Mouse (Mus musculus) cerebellum, postnatal 14 days (tissue): ENCODE results near the gene Msantd4.
"Not testable (repeated sequence)": the region's sequence is repeated elsewhere in the genome, so short reads cannot be mapped to it uniquely, and the experiment has no call there.

Source experiments
- DNase-seq, 2 experiments: peaks; one replicate each; pipeline ENCODE4 v3.0.0; 2021; ENCODE audit warnings: mixed read lengths in 2 of 2

Gene Msantd4

DNA sequence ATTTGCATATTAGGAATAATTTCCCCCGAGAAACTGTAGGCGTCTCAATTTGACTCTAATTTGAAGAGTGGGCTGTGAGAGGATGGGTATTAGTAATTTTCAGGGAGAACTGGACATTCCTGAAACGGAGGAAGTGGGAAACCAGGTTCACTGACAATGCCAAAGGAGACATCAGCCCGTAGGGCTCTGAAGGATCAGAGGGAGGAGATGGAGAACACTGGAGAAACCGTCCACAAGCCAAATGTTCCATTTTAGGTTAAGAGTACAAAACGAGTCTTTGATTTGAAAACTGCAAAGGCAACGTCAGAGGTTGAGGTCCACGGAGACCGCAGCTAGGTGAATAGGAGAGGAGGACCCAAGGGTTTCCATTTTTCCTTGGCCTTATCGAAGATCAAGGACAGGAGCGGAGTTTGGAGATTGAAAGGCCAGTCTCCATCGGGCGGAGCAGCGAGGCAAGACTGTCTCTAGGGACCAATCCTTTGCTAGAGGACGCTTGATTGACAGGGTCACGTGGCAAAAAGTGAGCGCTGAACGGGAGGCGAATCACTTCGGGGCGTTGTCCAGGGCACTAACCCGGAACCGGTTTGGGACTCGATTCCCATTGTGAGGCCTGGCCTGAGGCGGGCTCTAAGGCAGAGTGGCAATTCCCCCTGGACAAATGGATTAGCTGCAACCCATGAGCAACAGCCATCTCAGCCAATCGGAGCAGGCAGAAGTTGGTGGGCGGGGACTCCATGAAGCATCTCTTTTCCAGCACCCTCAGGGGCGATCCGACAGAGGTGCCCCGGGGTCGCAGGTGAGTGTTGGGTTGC lies at the start of gene Msantd4:
Gene Msantd4 (plus strand): TSS at position 735 of the 812 bp plus-strand sequence.
- peak; percentile 95 to 97 for DNase-seq

DNA sequence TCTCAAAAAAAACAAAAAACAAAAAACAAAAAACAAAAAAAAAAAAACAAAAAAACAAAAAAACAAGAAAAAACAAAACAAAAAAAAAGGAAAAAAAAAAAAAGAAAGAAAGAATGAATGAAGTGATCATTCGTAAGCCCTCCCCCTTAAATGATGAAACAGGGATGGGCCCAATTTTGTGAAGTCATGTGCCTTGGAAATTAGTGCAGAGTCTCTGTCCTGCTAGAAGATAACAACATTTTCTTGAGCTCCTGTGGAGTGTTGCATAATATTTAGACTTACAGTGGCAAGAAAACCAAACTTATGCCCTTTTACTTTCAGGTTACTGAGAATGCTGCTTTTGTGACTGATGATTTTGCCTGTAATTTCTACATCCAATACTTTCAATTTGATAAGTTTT lies 23.2 kb upstream of the Msantd4 start:
- no peak for DNase-seq

DNA sequence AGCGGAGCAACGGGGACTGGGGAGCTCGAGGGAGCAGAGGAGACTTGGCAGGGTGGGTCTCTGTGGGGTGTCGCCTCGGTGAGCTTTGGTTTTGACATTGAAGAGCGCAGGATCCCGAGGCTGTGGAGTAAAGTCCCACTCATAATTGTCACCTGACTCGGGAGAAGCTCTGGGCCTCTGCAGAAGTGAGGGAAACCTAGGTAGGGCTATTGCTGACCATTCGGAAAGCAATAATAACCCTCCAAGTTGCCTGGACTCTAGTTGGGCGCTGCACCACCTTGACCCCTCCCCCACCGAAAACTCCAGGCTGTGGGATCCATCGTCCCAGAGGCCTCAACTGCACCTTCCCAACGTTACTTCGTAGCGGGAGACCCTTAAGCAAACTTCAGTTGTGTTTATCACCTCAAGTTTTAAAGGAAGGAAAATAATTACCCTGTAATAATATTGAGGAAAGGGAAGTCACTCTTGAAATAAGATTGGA lies 318 bp downstream of the Msantd4 start:
- peak in 1 of 2 experiments; percentile 66 for DNase-seq

DNA sequence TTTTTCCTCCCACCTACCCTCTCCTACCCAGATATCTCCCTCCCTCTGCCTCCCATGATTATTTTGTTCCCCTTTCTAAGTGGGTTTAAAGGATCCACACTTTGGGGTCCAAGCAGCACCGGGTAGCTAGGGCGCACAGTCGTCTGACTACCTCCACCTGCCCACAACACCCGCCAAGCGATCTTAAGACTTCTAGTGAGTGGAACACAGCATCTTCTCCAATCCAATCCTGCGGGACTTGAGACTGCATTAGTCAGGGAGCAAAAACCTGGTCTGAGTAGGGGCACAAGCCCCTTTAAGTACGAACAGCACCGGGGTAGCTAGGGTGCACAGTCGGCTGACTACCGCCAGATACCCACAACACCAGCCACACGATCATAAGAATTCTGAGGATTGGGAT lies 24.4 kb downstream of the Msantd4 start:
- not testable (repeated sequence) for DNase-seq
